9 mouse cellular contexts compared by ENCODE assay signal in genomic region chr14:62639111-62639510, GRCm38 (mm10). TPM values are rescaled to one million over a fixed set of nuclear protein-coding genes. Genes with fewer than 3 reads are reported as not detected.
DNase-seq lines count a peak whose midpoint lies in the region; ATAC-seq and TF ChIP-seq lines count a peak whose summit lies in the region.
"Had no signal": no experiment of that assay in that cellular context is flagged by ENCODE, and none has a peak within 500 bp of the region (broad histone marks: within the 10 kb centered on the region; RNA-seq: fewer than 3 reads in every experiment).

No protein-coding gene starts in this region.

- H3K9ac ChIP-seq in kidney, postnatal 0 days (ENCODE audit: low read depth, low read length), result no peak overlapping the region
- H3K9ac ChIP-seq in kidney, embryonic 14.5 days (ENCODE audit: low read depth, low read length), result no peak overlapping the region
- no peak overlapping the region for H3K9ac ChIP-seq in CH12.LX (ENCODE audit: insufficient read depth, low read depth)
- H3K9ac ChIP-seq in midbrain, embryonic 11.5 days (ENCODE audit: low read length), result no peak overlapping the region

- no peaks in the 10 kb centered on the region for H3K4me1 ChIP-seq in kidney, postnatal 0 days (replicated peaks; ENCODE audit: insufficient read depth, low read length)
- H3K4me1 ChIP-seq in kidney, embryonic 14.5 days (ENCODE audit: control insufficient read depth, insufficient read depth, low read length), result peaks cover 7% of the 10 kb centered on the region
- H3K4me1 ChIP-seq in CH12.LX (ENCODE audit: control insufficient read depth in 1 of 2, insufficient read depth in 2 of 2), result peaks cover 2 to 5% of the 10 kb centered on the region in 2 experiments; a peak in 1 of 4 replicates
- peaks cover 4% of the 10 kb centered on the region; the same call in 1 of the 2 replicates for H3K4me1 ChIP-seq in midbrain, embryonic 11.5 days (ENCODE audit: control insufficient read depth, insufficient read depth, low read length)

- no peak for TF ChIP-seq EP300 in CH12.LX (IDR thresholded peaks at IDR 0.05; ENCODE audit: low read length)

- TF ChIP-seq RAD21 in CH12.LX (IDR thresholded peaks at IDR 0.05; ENCODE audit: low read depth, low read length), result peak; percentile 64

- no peak overlapping the region for H3K4me3 ChIP-seq in kidney, postnatal 0 days (replicated peaks; ENCODE audit: low read depth, low read length)
- no peak overlapping the region for H3K4me3 ChIP-seq in kidney, embryonic 14.5 days (ENCODE audit: low read length)
- H3K4me3 ChIP-seq in CH12.LX (replicated peaks in 1 of 3; ENCODE audit: low read depth in 2 of 3, low read length in 2 of 3, poor library complexity in 1 of 3), result no peak overlapping the region
- no peak overlapping the region for H3K4me3 ChIP-seq in midbrain, embryonic 11.5 days (ENCODE audit: low read depth, low read length)

- no peak overlapping the region for H3K4me2 ChIP-seq in kidney, postnatal 0 days (ENCODE audit: low read length)
- no peak overlapping the region for H3K4me2 ChIP-seq in kidney, embryonic 14.5 days (replicated peaks; ENCODE audit: low read depth, low read length)
- no peak overlapping the region for H3K4me2 ChIP-seq in CH12.LX (ENCODE audit: insufficient read depth, low read depth, poor library complexity, severe bottlenecking)
- H3K4me2 ChIP-seq in midbrain, embryonic 11.5 days, result no peak overlapping the region

- no peaks in the 10 kb centered on the region for H3K27me3 ChIP-seq in kidney, postnatal 0 days (ENCODE audit: insufficient read depth, low read length)
- H3K27me3 ChIP-seq in kidney, embryonic 14.5 days (ENCODE audit: control insufficient read depth, insufficient read depth, low read length), result no peaks in the 10 kb centered on the region
- H3K27me3 ChIP-seq in CH12.LX (replicated peaks), result no peaks in the 10 kb centered on the region
- no peaks in the 10 kb centered on the region for H3K27me3 ChIP-seq in midbrain, embryonic 11.5 days (ENCODE audit: control insufficient read depth, insufficient read depth, low read length)

- H3K9me3 ChIP-seq in kidney, postnatal 0 days (replicated peaks; ENCODE audit: low read length), result no peaks in the 10 kb centered on the region
- no peaks in the 10 kb centered on the region for H3K9me3 ChIP-seq in kidney, embryonic 14.5 days (ENCODE audit: control insufficient read depth, low read length)
- no peaks in the 10 kb centered on the region for H3K9me3 ChIP-seq in CH12.LX (replicated peaks; ENCODE audit: low read length)
- H3K9me3 ChIP-seq in midbrain, embryonic 11.5 days (ENCODE audit: control insufficient read depth, low read length), result no peaks in the 10 kb centered on the region

- H3K79me2 ChIP-seq in CH12.LX (replicated peaks; ENCODE audit: control insufficient read depth, extremely low read depth, insufficient read depth, poor library complexity, severe bottlenecking), result no peaks in the 10 kb centered on the region

- TF ChIP-seq POLR2A in CH12.LX (IDR thresholded peaks at IDR 0.05; ENCODE audit: low read depth, low read length), result no peak

- no peak overlapping the region for H3K27ac ChIP-seq in kidney, postnatal 0 days
- no peak overlapping the region for H3K27ac ChIP-seq in kidney, embryonic 14.5 days (ENCODE audit: low read depth, low read length)
- no peak overlapping the region for H3K27ac ChIP-seq in CH12.LX (ENCODE audit: insufficient read depth, low read depth)
- no peak overlapping the region for H3K27ac ChIP-seq in midbrain, embryonic 11.5 days (ENCODE audit: low read depth, low read length)
- H3K27ac ChIP-seq: macrophage had no signal

- intact Hi-C loops in heart, postnatal 10 days (cut with DNase I), result loop anchor here (5.0 kb wide), 2 partner anchors 118 to 338 kb away; no protein-coding TSS in a partner anchor

- in situ Hi-C loops in CH12.LX (cut with MboI; ENCODE audit: low pct_ligation_motif_present, low pct_unique_long_range_greater_than_20kb, low sequenced_read_pairs), result no loop called here

- WGBS in kidney, postnatal 0 days, result 68% methylated on average over 6 of the region's 6 CpGs
- 64% methylated on average over 6 of the region's 6 CpGs for WGBS in kidney, embryonic 14.5 days
- 76% methylated on average over 6 of the region's 6 CpGs for WGBS in midbrain, embryonic 11.5 days

- dilution Hi-C loops in CH12.LX (cut with MboI; ENCODE audit: extremely low pct_ligation_motif_present, extremely low pct_unique_long_range_greater_than_20kb, low sequenced_read_pairs), result no loop called here

- ATAC-seq in kidney, postnatal 0 days (replicated peaks; ENCODE audit: low FRiP score, low read depth), result no peak
- no peak for ATAC-seq in kidney, embryonic 14.5 days (ENCODE audit: low FRiP score, low TSS enrichment)
- ATAC-seq in cerebellum, adult (ENCODE audit: insufficient number of reproducible peaks, low FRiP score, low TSS enrichment), result no peak
- no peak for ATAC-seq in megakaryocyte progenitor cell, adult 5-6 weeks (replicated peaks; ENCODE audit: poor library complexity)
- ATAC-seq in midbrain, embryonic 11.5 days (ENCODE audit: low FRiP score), result no peak

- no peaks in the 10 kb centered on the region for H3K36me3 ChIP-seq in kidney, postnatal 0 days (ENCODE audit: insufficient read depth, low read length)
- no peaks in the 10 kb centered on the region for H3K36me3 ChIP-seq in kidney, embryonic 14.5 days (ENCODE audit: control insufficient read depth, insufficient read depth, low read length)
- no peaks in the 10 kb centered on the region for H3K36me3 ChIP-seq in CH12.LX (replicated peaks in 1 of 2; ENCODE audit: control insufficient read depth in 1 of 2, insufficient read depth in 1 of 2, low read length in 1 of 2)
- no peaks in the 10 kb centered on the region for H3K36me3 ChIP-seq in midbrain, embryonic 11.5 days (ENCODE audit: control insufficient read depth, insufficient read depth, low read length)

- peak; percentile 51 for TF ChIP-seq CTCF in kidney, postnatal 0 days (IDR thresholded peaks at IDR 0.05; ENCODE audit: low read depth)
- TF ChIP-seq CTCF in CH12.LX (conservative IDR thresholded peaks at IDR 0.05 in 1 of 2, IDR thresholded peaks at IDR 0.05 in 1 of 2; ENCODE audit: low read depth in 2 of 2, low read length in 2 of 2), result peak in 1 of 2 experiments; percentile 63; a peak in 2 of 4 replicates

- DNase-seq in kidney, postnatal 0 days (ENCODE audit: low spot score), result peak; percentile 28
- DNase-seq in 3T3-L1 (ENCODE audit: low read depth, low spot score) (peak; percentile 46), CH12.LX (ENCODE audit: extremely low read depth) (peak; percentile 20)
- peak; percentile 42 for DNase-seq in heart, postnatal 10 days
- DNase-seq in midbrain, embryonic 11.5 days (ENCODE audit: low spot score, missing footprints), result no peak

TF ChIP-seq in CH12.LX, 34 proteins besides CTCF, POLR2A, EP300 and RAD21:
- TF ChIP-seq SMC3 (IDR thresholded peaks at IDR 0.05; ENCODE audit: low read depth, low read length) (peak; percentile 49), GABPA (IDR thresholded peaks at IDR 0.05; ENCODE audit: insufficient replicate concordance, low read depth, low read length) (no peak)

RNA-seq across cellular contexts. Expression of gene Serpine3, which starts 24.4 kb away (rescaled TPM):
- not detected in 2 replicates for polyA plus RNA-seq in kidney, postnatal 0 days (2015; fragmentation: Nextera tagmentation; extraction: Ambion mirVana)
- polyA plus RNA-seq in kidney, embryonic 14.5 days (2014; fragmentation: Nextera tagmentation; extraction: Ambion mirVana), result not detected in 2 replicates
- total RNA-seq in CH12.LX (2012; rRNA removed) (0.08 TPM in 1 of 2 replicates, not detected in the other), CH12.LX (2014; rRNA removed) (not detected in 2 replicates)
- not detected in 2 replicates for polyA plus RNA-seq in CH12.LX (2012; ENCODE audit: insufficient read length, low read depth)
- not detected for total RNA-seq in heart, postnatal 10 days (2021)
- not detected in 2 replicates for total RNA-seq in megakaryocyte progenitor cell, adult 5-6 weeks (2015)
- total RNA-seq in megakaryocyte progenitor cell, adult 5-6 weeks (2017), result not detected in 2 replicates
- not detected in 2 replicates for polyA plus RNA-seq in midbrain, embryonic 11.5 days (2014; fragmentation: Nextera tagmentation; extraction: Ambion mirVana)
- polyA plus RNA-seq: macrophage had no signal
